Mouse (Mus musculus): ENCODE data around the gene Grin2a.

- no peak for TF ChIP-seq TAL1 (IDR thresholded peaks at IDR 0.05; ENCODE audit: low read length)
- no peak for TF ChIP-seq GATA1 (IDR thresholded peaks at IDR 0.05; ENCODE audit: low read length)
These were observed 170.3 kb downstream of the Grin2a start for GRCm38 (mm10) chr16:9825110-9825483.
